Mouse (Mus musculus) small intestine, adult 2 months (tissue): Measurements from ENCODE around the gene Abat. TPM values are rescaled to one million over a fixed set of nuclear protein-coding genes. Genes with fewer than 3 reads are reported as not detected.

Experiments
- H3K27ac ChIP-seq: fragments of 200-500 bp; 2 replicates; pipeline ENCODE4 v1.5.1; 2012; ENCODE audit warnings: low read depth, low read length, control low read depth, inconsistent platforms; ENCODE audit not compliant: insufficient read depth
- H3K27me3 ChIP-seq: fragments of 200-500 bp; 2 replicates; pipeline ENCODE4 v1.6.1; 2012; ENCODE audit warnings: mild to moderate bottlenecking, moderate library complexity, low read length, inconsistent platforms; ENCODE audit not compliant: control insufficient read depth, insufficient read depth
- H3K36me3 ChIP-seq: fragments of 200-500 bp; 2 replicates; pipeline ENCODE4 v1.6.1; 2012; ENCODE audit warnings: mild to moderate bottlenecking, low read length, control low read depth, inconsistent platforms; ENCODE audit not compliant: control insufficient read depth, insufficient read depth
- H3K4me1 ChIP-seq: fragments of 200-500 bp; 2 replicates; pipeline ENCODE4 v1.6.1; 2012; ENCODE audit warnings: low read length, inconsistent platforms, mixed read lengths; ENCODE audit not compliant: control insufficient read depth, insufficient read depth, insufficient read length
- H3K4me3 ChIP-seq: fragments of 200-500 bp; 2 replicates; pipeline ENCODE4 v1.5.1; 2012; ENCODE audit warnings: low read depth, mild to moderate bottlenecking, control low read depth, inconsistent platforms, low read length, moderate library complexity
- CTCF ChIP-seq: fragments of 200-500 bp; IDR thresholded peaks from 2 replicates; pipeline ENCODE4 v1.5.1; 2012; ENCODE audit warnings: low read depth, mild to moderate bottlenecking, control low read depth, inconsistent platforms, low read length, moderate library complexity, mixed read lengths; ENCODE audit not compliant: insufficient replicate concordance, insufficient read length; ENCODE audit errors: extremely low read depth
- POLR2A ChIP-seq: fragments of 200-500 bp; IDR thresholded peaks from 2 replicates; pipeline ENCODE4 v1.6.1; 2012; ENCODE audit warnings: low read depth, mild to moderate bottlenecking, control low read depth, inconsistent platforms, low read length, moderate library complexity
- WGBS: fragments of 180-500 bp; shearing (Covaris S2); methylation state at CpG from one replicate; pipeline ENCODE4 v1.1.7; 2018; 5-methylcytosine and 5-hydroxymethylcytosine counted together
- polyA plus RNA-seq: library from polyadenylated mRNA; depleted of rRNA; stranded (reverse); fragments of >200 nt; gene quantifications from 2 replicates; pipeline ENCODE4 v1.2.3, GENCODE M21; 2012

Gene Abat
- polyA plus RNA-seq, 1 experiment: 22.0 TPM

DNA sequence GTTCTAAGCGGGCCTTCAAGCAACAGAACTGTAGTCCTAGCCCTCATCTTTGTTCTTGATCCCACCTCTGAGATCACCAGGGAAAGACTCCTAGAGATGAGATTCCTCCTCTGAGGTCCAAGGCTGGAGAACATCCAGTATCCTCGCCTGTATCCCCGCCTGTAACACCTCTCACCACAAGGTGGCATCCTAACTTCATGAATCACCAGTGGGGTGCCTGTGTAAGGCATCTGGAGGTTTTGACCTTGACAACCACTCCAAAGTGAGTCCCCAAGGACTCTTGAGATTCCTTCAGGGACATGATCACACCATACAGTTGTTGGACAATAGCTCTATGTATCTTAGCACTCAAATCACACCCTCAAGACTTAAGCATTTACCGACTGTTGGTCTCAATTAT is 19.0 kb upstream of the Abat start:
- no peaks in the 10 kb centered on the region for H3K27me3 ChIP-seq
- WGBS: 24% methylated on average over 4 of the region's 4 CpGs
- TF ChIP-seq CTCF (peak; percentile 84; the same call in 1 of the 2 replicates), POLR2A (no peak)

DNA sequence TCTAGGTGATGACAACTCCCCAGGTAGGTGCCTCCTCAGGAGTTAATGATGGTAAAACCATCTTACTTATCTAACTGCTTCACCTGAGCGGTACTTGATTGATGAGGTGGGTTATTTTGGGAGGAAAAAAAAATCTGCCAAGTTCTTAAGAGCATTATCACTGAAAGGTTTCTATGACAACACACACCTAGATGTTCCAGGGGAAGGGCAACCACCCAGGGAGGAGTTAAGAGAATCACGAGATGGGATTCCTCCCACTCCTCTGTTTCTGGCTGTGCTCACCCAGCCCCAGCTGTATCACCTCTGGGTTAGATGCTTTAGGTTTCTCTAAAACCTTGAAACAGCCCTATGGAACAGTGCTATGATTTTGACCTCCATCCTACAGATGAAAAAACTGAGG is 16.3 kb upstream of the Abat start:
- no peak overlapping the region for H3K27ac ChIP-seq
- TF ChIP-seq CTCF (no peak), POLR2A (no peak)
- no peaks in the 10 kb centered on the region for H3K27me3 ChIP-seq
- no peaks in the 10 kb centered on the region for H3K36me3 ChIP-seq
- 65% methylated on average over 2 of the region's 2 CpGs for WGBS
- no peaks in the 10 kb centered on the region; the same call in 1 of the 2 replicates for H3K4me1 ChIP-seq
- H3K4me3 ChIP-seq: no peak overlapping the region

More for the DNA sequence above, 19.0 kb upstream of the Abat start:
- no peak overlapping the region for H3K4me3 ChIP-seq
- H3K4me1 ChIP-seq: no peaks in the 10 kb centered on the region; the same call in 1 of the 2 replicates
- H3K36me3 ChIP-seq: peaks cover 4% of the 10 kb centered on the region; the same call in 1 of the 2 replicates
- H3K27ac ChIP-seq: no peak overlapping the region

DNA sequence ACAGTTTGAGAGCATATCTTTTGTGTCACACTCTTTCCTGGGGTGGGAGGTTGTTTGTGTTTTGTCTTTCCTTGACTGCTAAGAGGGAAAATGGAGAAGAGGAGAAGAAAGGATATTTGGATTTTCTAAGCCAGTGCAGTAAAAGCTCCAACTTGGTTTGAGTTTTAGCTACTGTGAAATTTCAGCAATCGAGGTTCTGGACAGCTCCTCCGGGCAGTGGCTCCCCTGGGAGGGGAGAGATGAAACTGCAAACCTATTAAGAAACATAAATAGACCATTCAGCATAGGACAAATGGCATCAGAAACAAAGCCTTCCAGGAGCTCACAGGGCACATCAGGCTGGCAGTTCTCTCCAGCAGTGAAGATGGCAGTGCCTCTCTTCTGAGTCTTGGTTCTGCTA is 9.0 kb upstream of the Abat start:
- TF ChIP-seq POLR2A: no peak
- TF ChIP-seq CTCF: no peak
- Histone ChIP-seq H3K27me3 (no peaks in the 10 kb centered on the region), H3K4me1 (no peaks in the 10 kb centered on the region; the same call in 1 of the 2 replicates), H3K4me3 (no peak overlapping the region), H3K27ac (no peak overlapping the region), H3K36me3 (no peaks in the 10 kb centered on the region)
- WGBS: 26% methylated on average over 2 of the region's 2 CpGs

DNA sequence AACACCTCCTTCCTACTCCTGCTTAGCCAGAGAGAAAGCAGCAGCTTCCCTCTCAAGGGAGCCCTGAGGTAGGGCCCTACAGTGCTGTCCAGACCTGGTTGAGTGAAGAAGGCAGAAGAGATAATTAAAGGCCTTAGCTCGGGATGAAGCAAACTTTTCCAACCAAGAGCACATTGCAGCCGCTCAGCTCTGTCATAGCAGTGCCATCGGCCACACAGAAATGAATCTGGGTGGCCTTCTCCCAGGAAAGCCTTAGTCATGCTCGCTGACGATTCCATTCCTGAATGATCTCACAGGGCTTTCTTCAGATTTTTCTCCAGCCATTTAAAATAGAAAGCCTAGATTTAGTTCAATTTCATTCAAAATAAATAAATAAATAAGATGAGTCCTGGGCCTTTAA is 3.3 kb upstream of the Abat start:
- TF ChIP-seq CTCF: no peak
- no peak for TF ChIP-seq POLR2A
- no peak overlapping the region for H3K27ac ChIP-seq
- H3K36me3 ChIP-seq: no peaks in the 10 kb centered on the region
- 82% methylated on average over 5 of the region's 5 CpGs for WGBS
- H3K4me3 ChIP-seq: no peak overlapping the region
- no peaks in the 10 kb centered on the region for H3K27me3 ChIP-seq
- peaks cover 12% of the 10 kb centered on the region; the same call in 1 of the 2 replicates for H3K4me1 ChIP-seq

DNA sequence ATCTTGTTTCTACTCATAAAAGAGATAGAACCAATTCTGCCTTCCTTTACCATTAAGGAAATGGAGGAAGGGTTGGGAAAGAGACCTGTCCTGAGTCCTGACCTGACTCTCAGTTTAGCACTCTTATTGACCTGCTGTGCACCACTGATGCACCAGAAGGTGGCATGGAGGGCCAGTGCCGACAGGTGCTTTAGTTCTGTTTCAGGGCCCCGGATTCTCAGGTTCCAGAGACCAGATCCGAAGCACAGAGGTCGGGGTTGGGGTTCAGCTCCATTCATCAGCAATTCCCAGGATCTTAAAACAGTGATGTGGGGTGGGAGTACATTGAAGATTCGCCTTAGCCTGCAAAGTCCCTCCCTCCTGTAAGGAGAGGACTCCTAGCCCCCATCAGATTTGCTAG is 399 bp upstream of the Abat start:
- no peak for TF ChIP-seq POLR2A
- 0 out of 2 replicates have a peak, but pooled peaks have one; percentile 7 for TF ChIP-seq CTCF
- Histone ChIP-seq H3K36me3 (peaks cover 6% of the 10 kb centered on the region; the same call in 1 of the 2 replicates), H3K27me3 (no peaks in the 10 kb centered on the region), H3K4me1 (peaks cover 12% of the 10 kb centered on the region; the same call in 1 of the 2 replicates), H3K4me3 (peak overlapping the region; percentile 59), H3K27ac (no peak overlapping the region)
- WGBS: 5% methylated on average over 5 of the region's 5 CpGs

DNA sequence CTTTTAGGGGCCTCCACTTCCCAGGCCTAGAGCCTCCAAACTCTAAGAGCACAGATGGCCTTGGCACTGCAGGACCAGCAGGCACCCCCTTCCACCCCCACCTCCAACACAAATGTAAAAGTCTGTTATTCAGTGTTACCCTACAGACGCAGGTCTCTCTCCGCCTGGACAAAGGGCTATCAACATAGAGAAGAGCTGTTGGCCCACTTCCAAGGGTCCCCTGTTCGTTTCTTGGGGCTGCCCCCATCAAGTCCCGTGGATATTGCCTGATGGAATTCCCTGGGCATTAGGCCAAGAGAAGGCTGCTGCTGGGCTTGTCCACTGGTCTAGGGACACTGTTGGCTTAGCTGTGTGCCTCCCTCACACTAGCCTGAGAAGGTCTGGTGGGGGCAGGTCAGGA is 951 bp downstream of the Abat start:
- TF ChIP-seq CTCF: no peak
- no peak for TF ChIP-seq POLR2A
- peaks cover 12% of the 10 kb centered on the region; the same call in 1 of the 2 replicates for H3K4me1 ChIP-seq
- peaks cover 6% of the 10 kb centered on the region; the same call in 1 of the 2 replicates for H3K36me3 ChIP-seq
- WGBS: 22% methylated on average over 4 of the region's 4 CpGs
- no peaks in the 10 kb centered on the region for H3K27me3 ChIP-seq
- no peak overlapping the region for H3K27ac ChIP-seq
- H3K4me3 ChIP-seq: peak overlapping the region; percentile 69

DNA sequence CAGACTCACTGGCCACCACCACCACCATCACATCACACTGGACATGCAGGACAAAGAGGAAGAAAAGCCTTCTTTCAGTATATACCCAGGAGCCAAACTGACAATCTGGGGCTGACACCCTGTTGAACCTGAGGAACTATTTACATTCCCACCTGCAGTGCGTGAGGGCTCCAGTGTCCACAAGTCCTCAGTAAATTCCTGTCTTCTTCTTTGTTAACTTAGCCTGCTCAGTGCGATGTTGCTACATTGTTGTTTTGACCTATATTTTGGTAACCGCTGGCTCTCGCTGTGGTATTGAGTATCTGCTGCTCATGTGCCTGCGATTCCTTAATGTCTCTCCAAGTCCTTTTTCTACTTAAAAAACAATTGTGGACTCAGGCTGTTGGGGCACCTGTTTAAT is 7.3 kb downstream of the Abat start:
- no peak for TF ChIP-seq POLR2A
- TF ChIP-seq CTCF: no peak
- Histone ChIP-seq H3K36me3 (peaks cover 7% of the 10 kb centered on the region), H3K4me1 (peaks cover 23% of the 10 kb centered on the region; the same call in 1 of the 2 replicates), H3K27ac (no peak overlapping the region), H3K4me3 (no peak overlapping the region), H3K27me3 (no peaks in the 10 kb centered on the region)
- WGBS: 92% methylated on average over 5 of the region's 5 CpGs

DNA sequence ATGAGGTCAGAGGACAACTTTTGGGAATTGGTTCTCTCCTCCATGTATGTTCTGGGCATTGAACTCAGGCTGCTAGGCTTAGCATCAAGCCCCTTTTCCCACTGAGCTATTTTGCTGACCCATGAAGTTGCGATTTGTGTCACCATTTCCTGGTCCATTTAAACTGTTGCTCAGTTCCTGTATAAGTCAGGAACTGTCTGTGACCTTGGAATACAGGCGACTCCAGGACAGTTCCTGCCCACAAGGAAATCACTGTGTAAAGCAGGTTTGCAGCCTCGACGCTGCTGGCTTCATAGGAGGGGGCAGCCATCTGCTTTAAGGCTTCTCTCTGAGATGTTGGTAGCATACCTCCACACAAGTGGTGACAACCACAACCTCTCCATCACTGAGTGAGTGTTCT is 8.1 kb downstream of the Abat start:
- peaks cover 7% of the 10 kb centered on the region for H3K36me3 ChIP-seq
- no peak overlapping the region for H3K27ac ChIP-seq
- TF ChIP-seq CTCF (no peak), POLR2A (no peak)
- peaks cover 27% of the 10 kb centered on the region; the same call in 1 of the 2 replicates for H3K4me1 ChIP-seq
- 61% methylated on average over 4 of the region's 4 CpGs for WGBS
- H3K4me3 ChIP-seq: no peak overlapping the region
- H3K27me3 ChIP-seq: no peaks in the 10 kb centered on the region
